Mouse (Mus musculus): ENCODE results near the gene Jmjd6. TPM values are rescaled to one million over a fixed set of nuclear protein-coding genes. Genes with fewer than 3 reads are reported as not detected.
"Not testable (repeated sequence)": the region's sequence is repeated elsewhere in the genome, so short reads cannot be mapped to it uniquely, and the experiment has no call there.

Jmjd6 gene
- polyA plus RNA-seq, 1 experiment from 2014 or later = 38.1 TPM

DNA sequence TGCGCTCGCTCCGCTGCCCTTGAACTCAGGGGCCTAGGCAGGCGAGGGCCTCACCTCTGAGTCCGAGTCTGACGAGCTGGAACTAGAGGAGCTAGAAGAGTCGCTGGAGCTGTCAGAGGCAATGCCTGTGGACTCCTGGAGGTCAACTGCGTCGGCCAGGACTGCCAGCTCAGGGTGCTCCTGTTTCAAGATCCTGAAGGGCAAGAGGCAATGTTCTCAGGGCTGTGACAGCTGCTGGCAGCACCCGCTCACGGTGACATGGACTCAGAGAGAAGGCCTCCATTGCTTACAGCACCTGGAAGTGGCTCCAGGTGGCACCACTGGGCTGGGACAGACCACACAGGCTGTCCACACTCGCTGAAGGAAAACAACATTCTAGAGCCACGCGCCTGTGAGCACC is 4.3 kb downstream of the Jmjd6 start:
- Histone ChIP-seq H3K27me3 (no peaks in the 10 kb centered on the region), H3K4me2 (no peak overlapping the region), H3K4me1 (replicated peaks) (peaks cover 38% of the 10 kb centered on the region), H3K4me3 (replicated peaks) (no peak overlapping the region), H3K9me3 (replicated peaks) (no peaks in the 10 kb centered on the region), H3K9ac (no peak overlapping the region), H3K27ac (no peak overlapping the region; the same call in 1 of the 2 replicates), H3K36me3 (peaks cover 78% of the 10 kb centered on the region)
- no peak for DNase-seq
- ATAC-seq (ENCODE audit: low read depth) = no peak
- 87% methylated on average over 14 of the region's 14 CpGs for WGBS (ENCODE audit: insufficient replicate concordance)

DNA sequence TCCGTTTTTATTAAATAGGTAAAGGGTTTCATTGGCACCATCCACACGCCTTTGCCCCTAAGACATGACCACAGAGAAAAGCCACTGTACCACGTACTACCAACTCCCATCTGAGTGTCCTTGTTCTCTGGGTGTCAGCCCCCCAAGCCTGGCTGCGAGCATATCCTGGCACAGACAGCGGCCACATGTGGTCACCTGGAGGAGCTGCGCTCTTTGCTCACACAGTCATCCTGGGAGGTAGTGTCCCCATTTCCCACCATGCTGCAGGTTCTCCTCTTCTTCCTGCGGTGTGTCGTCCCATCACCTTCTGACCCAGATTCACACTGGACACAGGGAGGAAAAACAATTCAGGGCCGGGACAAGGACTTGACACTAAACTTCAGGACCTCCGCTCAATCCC is 5.8 kb downstream of the Jmjd6 start:
- peaks cover 92% of the 10 kb centered on the region for H3K36me3 ChIP-seq
- 91% methylated on average over 10 of the region's 10 CpGs for WGBS (ENCODE audit: insufficient replicate concordance)
- no peak overlapping the region for H3K9ac ChIP-seq
- no peak overlapping the region for H3K4me3 ChIP-seq (replicated peaks)
- H3K4me1 ChIP-seq (replicated peaks) = peaks cover 36% of the 10 kb centered on the region
- no peaks in the 10 kb centered on the region for H3K27me3 ChIP-seq
- H3K9me3 ChIP-seq (replicated peaks) = no peaks in the 10 kb centered on the region
- no peak overlapping the region for H3K4me2 ChIP-seq
- ATAC-seq (ENCODE audit: low read depth) = no peak
- no peak overlapping the region for H3K27ac ChIP-seq
- DNase-seq = no peak

DNA sequence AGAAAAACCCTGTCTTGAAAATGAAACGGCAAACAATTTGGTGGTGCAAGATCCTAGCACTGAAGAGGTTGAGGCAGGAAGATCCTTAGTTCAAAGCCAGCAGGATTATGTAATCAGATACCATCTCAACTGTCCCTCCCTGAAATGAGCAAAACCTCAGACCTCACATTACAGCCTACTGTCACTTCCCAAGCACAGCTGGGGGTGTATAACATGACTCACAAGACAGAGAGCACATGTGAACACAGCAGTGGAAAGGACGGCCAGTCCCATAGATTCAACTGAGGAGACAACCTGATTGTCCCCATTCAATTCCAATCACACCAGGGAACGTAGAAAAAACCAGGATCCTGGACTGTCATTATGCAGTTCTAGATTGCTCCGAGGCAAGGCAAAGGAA is 7.0 kb downstream of the Jmjd6 start:
- no peaks in the 10 kb centered on the region for H3K9me3 ChIP-seq (replicated peaks)
- no peak overlapping the region for H3K4me2 ChIP-seq
- no peaks in the 10 kb centered on the region for H3K27me3 ChIP-seq
- H3K4me3 ChIP-seq (replicated peaks) = no peak overlapping the region
- H3K36me3 ChIP-seq = peaks cover 87% of the 10 kb centered on the region
- peaks cover 27% of the 10 kb centered on the region for H3K4me1 ChIP-seq (replicated peaks)
- ATAC-seq (ENCODE audit: low read depth) (no peak), DNase-seq (no peak)
- H3K27ac ChIP-seq = no peak overlapping the region
- 87% methylated on average over 4 of the region's 4 CpGs for WGBS (ENCODE audit: insufficient replicate concordance)
- H3K9ac ChIP-seq = no peak overlapping the region

DNA sequence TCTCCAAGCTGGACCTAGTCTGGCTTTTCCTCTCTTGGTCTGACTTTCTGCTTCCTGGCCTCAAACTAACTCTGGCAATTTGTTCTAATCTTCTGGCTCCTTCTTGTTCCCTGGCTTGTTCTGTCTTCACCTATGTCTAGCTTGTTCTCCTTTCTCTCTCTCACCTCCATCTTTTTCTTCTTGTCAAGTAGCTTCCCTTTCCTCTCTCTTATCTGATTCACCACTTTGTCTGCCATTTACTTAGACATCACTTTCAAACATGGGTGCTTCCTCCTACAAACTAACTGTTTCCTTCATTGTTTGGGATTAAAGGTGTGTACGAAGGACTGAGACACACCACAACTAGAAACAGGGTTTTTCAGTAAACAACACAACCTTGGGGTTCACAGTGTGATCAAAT is 8.3 kb downstream of the Jmjd6 start:
- DNase-seq = no peak
- Histone ChIP-seq H3K27ac (no peak overlapping the region), H3K9me3 (replicated peaks) (no peaks in the 10 kb centered on the region), H3K27me3 (no peaks in the 10 kb centered on the region), H3K36me3 (peaks cover 74% of the 10 kb centered on the region), H3K4me2 (no peak overlapping the region), H3K9ac (no peak overlapping the region), H3K4me1 (replicated peaks) (peaks cover 14% of the 10 kb centered on the region), H3K4me3 (replicated peaks) (no peak overlapping the region)
- WGBS (ENCODE audit: insufficient replicate concordance) = 72% methylated on average over 1 of the region's 1 CpGs
- ATAC-seq (ENCODE audit: low read depth) = no peak

DNA sequence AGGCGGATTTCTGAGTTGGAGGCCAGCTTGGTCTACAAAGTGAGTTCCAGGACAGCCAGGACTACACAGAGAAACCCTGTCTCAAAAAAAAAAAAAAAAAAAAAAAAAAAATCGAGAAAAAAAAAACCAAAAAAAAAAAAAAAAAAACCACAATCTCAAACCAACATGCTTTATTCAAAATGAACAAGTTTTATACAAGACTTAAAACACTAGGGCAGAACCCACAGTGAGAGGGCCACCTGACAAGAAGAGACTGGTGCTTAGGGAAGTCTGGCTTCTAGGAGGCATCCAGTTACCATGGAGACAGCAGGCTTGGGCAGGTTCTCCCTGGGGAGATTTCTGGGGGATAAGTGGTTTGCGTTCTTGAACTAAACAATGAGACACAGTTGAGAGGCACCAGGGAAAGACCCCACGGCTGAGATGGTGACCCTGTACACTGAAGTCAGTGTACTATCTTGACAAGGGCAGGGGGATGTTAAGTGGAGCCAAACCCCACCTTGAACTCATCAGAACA is 11.0 kb downstream of the Jmjd6 start:
- Histone ChIP-seq H3K4me2 (no peak overlapping the region), H3K27me3 (peaks cover 12% of the 10 kb centered on the region), H3K9ac (no peak overlapping the region), H3K9me3 (replicated peaks) (no peaks in the 10 kb centered on the region), H3K36me3 (peaks cover 47% of the 10 kb centered on the region), H3K4me3 (replicated peaks) (no peak overlapping the region), H3K4me1 (replicated peaks) (peaks cover 16% of the 10 kb centered on the region), H3K27ac (no peak overlapping the region)
- DNase-seq (no peak), ATAC-seq (ENCODE audit: low read depth) (no peak)
- WGBS (ENCODE audit: insufficient replicate concordance) = 46% methylated on average over 4 of the region's 4 CpGs

DNA sequence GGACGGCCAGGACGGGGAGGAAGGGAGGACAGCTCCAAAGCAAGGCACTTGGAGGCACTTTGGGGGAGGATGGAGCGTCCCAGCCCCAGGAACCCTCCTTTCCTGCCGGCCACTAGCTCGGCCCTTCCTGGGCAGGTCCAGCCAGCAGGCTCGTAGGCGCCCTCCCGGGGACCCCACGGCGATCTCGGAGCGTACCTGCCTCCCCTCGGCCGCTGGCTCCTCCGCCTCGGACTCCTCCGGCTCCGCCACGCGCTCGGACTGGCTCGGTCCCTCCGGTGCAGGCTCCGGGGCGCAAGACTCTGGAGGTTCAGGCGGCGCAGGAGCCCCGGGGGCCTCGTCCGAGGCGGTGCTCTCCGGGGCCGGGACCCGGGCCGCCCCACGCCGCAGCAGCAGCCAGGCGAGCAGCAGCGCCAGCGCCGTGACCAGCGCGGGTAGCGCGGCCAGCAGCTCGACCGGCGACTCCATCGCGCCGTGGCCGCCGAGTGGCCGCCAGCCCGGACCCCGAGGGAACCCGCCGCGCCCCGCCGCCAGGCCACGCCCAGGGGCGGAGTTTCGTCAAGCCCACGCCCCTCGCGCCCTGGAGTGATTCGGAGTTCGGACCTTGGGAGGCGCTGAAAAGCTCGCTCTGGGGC is 15.6 kb downstream of the Jmjd6 start, which contains the start of gene Mxra7:
Gene Mxra7, minus strand, starts transcription at position 513 of the 632 bp plus-strand sequence.
- ATAC-seq (ENCODE audit: low read depth) (peak; percentile 61), DNase-seq (peak; percentile 67)
- peaks cover 32% of the 10 kb centered on the region for H3K27me3 ChIP-seq
- H3K36me3 ChIP-seq = peaks cover 1% of the 10 kb centered on the region; the same call in 1 of the 2 replicates
- H3K4me3 ChIP-seq (replicated peaks) = peak within 1 kb of the TSS; percentile 63
- no peak within 1 kb of the TSS for H3K27ac ChIP-seq
- no peaks in the 10 kb centered on the region for H3K9me3 ChIP-seq (replicated peaks)
- H3K4me2 ChIP-seq = peak within 1 kb of the TSS; percentile 82
- H3K9ac ChIP-seq = peak within 1 kb of the TSS; percentile 73
- 1% methylated on average over 69 of the region's 71 CpGs for WGBS (ENCODE audit: insufficient replicate concordance)
- peaks cover 19% of the 10 kb centered on the region for H3K4me1 ChIP-seq (replicated peaks)

DNA sequence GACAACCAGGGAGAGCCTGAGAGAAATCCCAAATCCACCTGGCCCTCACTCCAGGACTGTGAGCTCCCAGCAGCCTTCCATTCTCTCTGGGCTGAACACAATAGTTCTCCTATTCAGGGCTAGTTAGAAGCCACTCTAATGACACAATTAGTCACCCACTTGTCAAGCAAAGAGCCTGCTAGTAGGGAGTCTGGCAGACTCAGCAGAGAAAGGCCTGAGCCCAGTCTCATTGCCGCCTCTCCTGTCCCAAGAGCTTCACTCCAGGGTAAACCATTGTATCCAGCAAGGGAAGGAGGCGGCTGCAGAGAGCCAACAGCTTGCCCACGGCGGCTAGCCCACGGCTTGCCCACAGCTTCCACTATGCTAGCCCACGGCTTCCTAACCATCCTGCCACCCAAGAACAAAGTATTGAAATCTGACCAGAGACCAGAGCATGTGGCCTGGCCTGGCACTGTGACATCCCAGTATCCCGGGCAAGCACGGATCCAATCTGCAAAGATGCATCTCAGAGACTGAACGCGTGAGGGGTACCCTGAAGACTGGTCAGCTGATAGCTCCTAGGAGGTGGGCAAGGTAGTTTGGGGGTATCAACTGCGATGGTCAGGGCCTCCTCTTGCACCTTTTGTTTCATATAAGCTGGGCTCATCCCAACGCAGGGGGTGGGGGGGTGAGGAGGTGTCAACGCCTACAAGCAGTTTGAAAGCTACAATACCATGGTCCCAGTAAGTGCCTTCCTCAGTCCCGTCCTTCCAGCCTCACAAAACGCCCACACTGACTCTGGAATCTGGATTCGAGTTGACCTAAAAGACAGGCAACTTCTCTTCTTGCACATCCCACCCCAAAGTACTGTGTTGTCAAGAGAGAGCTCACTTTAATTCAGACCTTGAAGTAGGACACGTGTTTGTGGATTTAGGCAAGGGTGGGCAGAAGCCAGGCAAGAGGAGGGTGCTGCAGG is 16.4 kb downstream of the Jmjd6 start:
- Histone ChIP-seq H3K36me3 (no peaks in the 10 kb centered on the region), H3K4me1 (replicated peaks) (peaks cover 19% of the 10 kb centered on the region), H3K27ac (no peak overlapping the region), H3K27me3 (peaks cover 32% of the 10 kb centered on the region), H3K4me3 (replicated peaks) (peak overlapping the region; percentile 63), H3K9me3 (replicated peaks) (no peaks in the 10 kb centered on the region), H3K9ac (0 out of 2 replicates have a peak overlapping the region, but pooled peaks have one; percentile 73), H3K4me2 (peak overlapping the region; percentile 82)
- WGBS (ENCODE audit: insufficient replicate concordance) = 51% methylated on average over 17 of the region's 17 CpGs
- ATAC-seq (ENCODE audit: low read depth) (no peak), DNase-seq (no peak)

DNA sequence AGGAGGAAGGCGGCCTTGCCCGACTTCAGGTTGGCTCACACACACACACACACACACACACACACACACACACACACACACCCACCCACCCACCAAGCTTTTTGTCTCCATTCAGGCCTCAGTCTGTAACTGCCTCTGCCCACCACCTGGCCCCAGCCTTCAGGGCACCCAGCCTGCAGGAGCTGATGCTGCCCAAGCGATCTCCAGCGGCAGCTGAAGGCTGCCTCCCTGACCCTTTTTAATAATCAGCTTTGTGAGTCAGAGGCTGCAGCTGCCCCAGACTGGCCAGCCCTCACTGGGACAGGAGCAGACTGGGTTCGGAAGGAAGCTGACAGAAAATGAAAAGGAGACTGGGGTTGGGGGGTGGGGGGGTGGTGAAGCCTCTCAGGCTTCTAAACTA is 18.0 kb downstream of the Jmjd6 start:
- H3K4me2 ChIP-seq = no peak overlapping the region
- H3K4me1 ChIP-seq (replicated peaks) = peaks cover 19% of the 10 kb centered on the region
- H3K9me3 ChIP-seq (replicated peaks) = no peaks in the 10 kb centered on the region
- no peak overlapping the region for H3K9ac ChIP-seq
- ATAC-seq (ENCODE audit: low read depth) = no peak
- 52% methylated on average over 5 of the region's 5 CpGs for WGBS (ENCODE audit: insufficient replicate concordance)
- peaks cover 32% of the 10 kb centered on the region for H3K27me3 ChIP-seq
- no peak overlapping the region for H3K4me3 ChIP-seq (replicated peaks)
- H3K27ac ChIP-seq = peak overlapping the region; percentile 34
- DNase-seq = no peak
- no peaks in the 10 kb centered on the region for H3K36me3 ChIP-seq

DNA sequence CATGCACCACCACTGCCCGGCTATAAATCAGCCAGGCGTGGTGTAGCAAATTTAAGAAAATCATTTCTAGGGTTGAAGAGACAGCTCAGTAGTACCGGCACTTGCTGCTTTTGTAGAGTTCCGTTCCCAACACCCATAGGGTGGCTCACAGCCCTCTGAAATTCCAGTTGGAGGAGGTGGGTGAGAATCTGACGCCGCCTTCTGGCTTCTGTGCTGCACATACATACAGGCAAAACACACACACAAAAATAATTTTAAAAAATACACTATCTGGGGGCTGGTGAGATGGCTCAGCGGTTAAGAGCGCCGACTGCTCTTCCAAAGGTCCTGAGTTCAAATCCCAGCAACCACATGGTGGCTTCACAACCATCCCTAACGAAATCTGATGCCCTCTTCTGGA is 19.4 kb downstream of the Jmjd6 start:
- H3K27ac ChIP-seq; DNase-seq; H3K4me2 ChIP-seq; H3K9ac ChIP-seq; ATAC-seq (ENCODE audit: low read depth); H3K9me3 ChIP-seq (replicated peaks); H3K36me3 ChIP-seq; H3K4me3 ChIP-seq (replicated peaks): not testable (repeated sequence)
- WGBS (ENCODE audit: insufficient replicate concordance) = 81% methylated on average over 10 of the region's 10 CpGs
- peaks cover 19% of the 10 kb centered on the region for H3K4me1 ChIP-seq (replicated peaks)
- peaks cover 32% of the 10 kb centered on the region for H3K27me3 ChIP-seq

DNA sequence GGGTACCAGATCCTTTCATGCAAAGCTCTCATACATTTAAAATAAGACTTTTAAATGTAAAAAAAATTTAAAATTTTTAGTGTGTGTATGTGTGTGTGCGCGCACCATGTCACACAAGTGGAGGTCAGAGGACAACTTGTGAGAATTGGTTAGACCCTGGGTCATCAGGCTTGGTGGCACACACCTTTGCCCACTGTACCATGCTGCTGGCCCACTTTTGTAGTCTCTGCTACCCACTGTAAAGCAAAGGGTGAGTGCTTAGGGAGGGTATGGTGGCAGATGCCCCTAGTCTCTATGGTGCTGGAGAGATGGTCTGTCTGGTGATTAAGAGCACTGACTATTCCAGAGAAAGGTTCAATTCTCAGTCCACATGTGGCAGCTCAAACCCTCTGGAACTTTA is 20.0 kb downstream of the Jmjd6 start:
- no peak overlapping the region for H3K4me2 ChIP-seq
- 93% methylated on average over 2 of the region's 2 CpGs for WGBS (ENCODE audit: insufficient replicate concordance)
- H3K9ac ChIP-seq = no peak overlapping the region
- H3K27ac ChIP-seq = no peak overlapping the region
- H3K36me3 ChIP-seq = no peaks in the 10 kb centered on the region
- H3K4me1 ChIP-seq (replicated peaks) = peaks cover 15% of the 10 kb centered on the region
- peaks cover 30% of the 10 kb centered on the region for H3K27me3 ChIP-seq
- H3K9me3 ChIP-seq (replicated peaks) = no peaks in the 10 kb centered on the region
- no peak for DNase-seq
- ATAC-seq (ENCODE audit: low read depth) = no peak
- no peak overlapping the region for H3K4me3 ChIP-seq (replicated peaks)

DNA sequence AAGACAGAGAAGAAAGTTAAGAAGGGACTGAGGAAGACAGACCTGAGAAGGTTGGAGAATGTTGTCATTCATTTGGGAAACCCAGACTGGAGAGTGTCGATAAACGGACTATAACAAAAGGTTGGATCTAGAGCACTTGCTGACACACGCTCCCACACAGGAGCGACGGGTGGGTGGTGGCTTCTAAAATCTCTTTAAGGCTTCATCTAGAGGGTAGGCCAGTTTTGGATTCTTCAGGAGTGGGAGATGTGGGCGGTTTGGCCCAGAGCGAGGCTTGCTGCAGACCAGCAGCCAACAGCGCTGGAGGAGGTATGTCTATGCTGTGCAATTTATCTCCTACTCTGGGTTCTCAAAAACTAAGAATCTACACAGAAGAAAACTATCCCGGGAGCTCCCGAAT is 20.6 kb downstream of the Jmjd6 start:
- Histone ChIP-seq H3K27me3 (peaks cover 23% of the 10 kb centered on the region), H3K27ac (no peak overlapping the region), H3K36me3 (no peaks in the 10 kb centered on the region), H3K4me1 (replicated peaks) (peaks cover 9% of the 10 kb centered on the region), H3K9ac (no peak overlapping the region), H3K4me2 (no peak overlapping the region), H3K9me3 (replicated peaks) (no peaks in the 10 kb centered on the region), H3K4me3 (replicated peaks) (no peak overlapping the region)
- DNase-seq = no peak
- ATAC-seq (ENCODE audit: low read depth) = no peak
- WGBS (ENCODE audit: insufficient replicate concordance) = 82% methylated on average over 10 of the region's 10 CpGs
